Mouse (Mus musculus): ENCODE data around the gene Gnl1. TPM values are rescaled to one million over a fixed set of nuclear protein-coding genes. Genes with fewer than 3 reads are reported as not detected.
A peak's percentile ranks its signal among the peaks of the same experiment; 100 is the strongest.

Gnl1 gene
- total and polyA plus RNA-seq, 3 experiments, result 15.9 to 33.4 (median 24.3) TPM

DNA sequence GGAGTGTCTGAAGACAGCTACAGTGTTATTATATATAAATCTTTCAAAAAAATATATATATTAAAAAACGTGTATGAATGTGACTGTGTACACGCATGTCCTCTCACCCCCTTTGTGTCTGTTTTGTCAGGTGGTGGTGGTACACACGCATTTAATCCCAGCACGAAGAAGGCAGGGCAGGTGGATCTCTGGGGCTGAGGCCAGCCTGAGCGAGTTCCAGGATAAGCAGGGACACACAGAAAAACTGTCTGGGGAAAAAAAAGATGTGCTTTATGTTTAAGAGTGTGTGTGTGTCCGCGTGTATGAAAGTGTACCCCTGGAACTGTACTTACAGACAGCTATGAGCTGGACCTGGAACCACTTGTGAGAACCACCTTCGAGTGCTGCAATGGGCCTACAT, 25.0 kb upstream of the Gnl1 start:
- no peak overlapping the region for H3K4me3 ChIP-seq (replicated peaks in 1 of 3; ENCODE audit: low read depth in 2 of 3, low read length in 2 of 3, poor library complexity in 1 of 3)
- dilution Hi-C loops (cut with MboI; ENCODE audit: extremely low pct_ligation_motif_present, extremely low pct_unique_long_range_greater_than_20kb, low sequenced_read_pairs), result no loop called here
- no peaks in the 10 kb centered on the region for H3K79me2 ChIP-seq (replicated peaks; ENCODE audit: control insufficient read depth, extremely low read depth, insufficient read depth, poor library complexity, severe bottlenecking)
- H3K36me3 ChIP-seq (replicated peaks in 1 of 2; ENCODE audit: control insufficient read depth in 1 of 2, insufficient read depth in 1 of 2, low read length in 1 of 2), result peaks cover 41 to 49% of the 10 kb centered on the region in 2 experiments
- H3K9me3 ChIP-seq (replicated peaks; ENCODE audit: low read length), result no peaks in the 10 kb centered on the region
- TF ChIP-seq POLR2AphosphoS2 (IDR thresholded peaks at IDR 0.05; ENCODE audit: low read depth, low read length), result 0 out of 2 replicates have a peak, but pooled peaks have one; percentile 50
- TF ChIP-seq KAT2A (IDR thresholded peaks at IDR 0.05; ENCODE audit: insufficient replicate concordance, low read length), result no peak
- DNase-seq (ENCODE audit: extremely low read depth), result no peak
- H3K4me1 ChIP-seq (ENCODE audit: control insufficient read depth in 1 of 2, insufficient read depth in 2 of 2), result no peaks in the 10 kb centered on the region
- H3K27me3 ChIP-seq (replicated peaks), result no peaks in the 10 kb centered on the region
- H3K27ac ChIP-seq (ENCODE audit: insufficient read depth, low read depth), result no peak overlapping the region
- in situ Hi-C loops (cut with MboI; ENCODE audit: low pct_ligation_motif_present, low pct_unique_long_range_greater_than_20kb, low sequenced_read_pairs), result no loop called here
- no peak overlapping the region for H3K4me2 ChIP-seq (ENCODE audit: insufficient read depth, low read depth, poor library complexity, severe bottlenecking)
- H3K9ac ChIP-seq (ENCODE audit: insufficient read depth, low read depth), result no peak overlapping the region

DNA sequence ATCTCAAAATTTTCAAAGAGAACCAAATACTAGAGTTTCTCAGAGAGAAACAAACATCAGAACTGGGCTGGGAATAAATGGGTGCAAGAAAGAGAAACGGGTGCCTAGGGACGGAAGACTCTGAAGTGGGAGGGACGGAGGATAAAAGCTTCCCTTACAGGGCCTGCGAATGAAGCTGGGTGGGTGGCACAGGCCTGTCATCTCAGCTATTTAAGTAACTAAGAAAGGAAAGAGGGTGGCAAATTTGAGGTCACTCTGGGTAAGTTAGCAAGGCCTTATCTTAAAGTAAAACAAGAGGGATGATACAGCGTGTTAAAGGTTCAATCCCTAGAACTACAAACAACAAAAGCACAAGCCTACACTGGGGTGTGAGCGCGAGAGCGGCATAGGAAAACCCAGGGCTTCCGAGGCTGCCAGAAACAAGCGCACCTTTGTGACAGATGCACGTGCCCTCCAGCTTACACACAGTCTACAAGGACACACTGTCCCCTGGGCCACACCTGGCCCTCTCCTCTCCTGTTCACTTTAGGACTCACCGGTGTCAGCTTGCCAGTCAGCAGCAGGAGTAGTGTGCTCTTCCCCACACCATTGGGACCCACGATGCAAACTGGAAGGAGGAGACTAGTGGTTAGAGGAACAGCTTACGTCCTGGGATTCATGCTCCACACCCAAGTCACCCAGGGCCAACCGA, 21.0 kb upstream of the Gnl1 start:
- Histone ChIP-seq H3K27ac (ENCODE audit: insufficient read depth, low read depth) (no peak overlapping the region), H3K9ac (ENCODE audit: insufficient read depth, low read depth) (no peak overlapping the region), H3K4me1 (ENCODE audit: control insufficient read depth in 1 of 2, insufficient read depth in 2 of 2) (no peaks in the 10 kb centered on the region), H3K4me2 (ENCODE audit: insufficient read depth, low read depth, poor library complexity, severe bottlenecking) (no peak overlapping the region), H3K9me3 (replicated peaks; ENCODE audit: low read length) (no peaks in the 10 kb centered on the region), H3K27me3 (replicated peaks) (no peaks in the 10 kb centered on the region), H3K79me2 (replicated peaks; ENCODE audit: control insufficient read depth, extremely low read depth, insufficient read depth, poor library complexity, severe bottlenecking) (no peaks in the 10 kb centered on the region), H3K4me3 (replicated peaks in 1 of 3; ENCODE audit: low read depth in 2 of 3, low read length in 2 of 3, poor library complexity in 1 of 3) (no peak overlapping the region), H3K36me3 (replicated peaks in 1 of 2; ENCODE audit: control insufficient read depth in 1 of 2, insufficient read depth in 1 of 2, low read length in 1 of 2) (peaks cover 76 to 89% of the 10 kb centered on the region in 2 experiments)
- TF ChIP-seq NELFE (IDR thresholded peaks at IDR 0.05; ENCODE audit: low read depth, low read length) (no peak), ELF1 (IDR thresholded peaks at IDR 0.05; ENCODE audit: low read depth, low read length) (no peak), TCF12 (IDR thresholded peaks at IDR 0.05; ENCODE audit: low read depth, low read length) (no peak), POLR2A (IDR thresholded peaks at IDR 0.05; ENCODE audit: low read depth, low read length) (0 out of 2 replicates have a peak, but pooled peaks have one; percentile 9), TBP (conservative IDR thresholded peaks at IDR 0.05; ENCODE audit: low read depth, low read length) (no peak)
- DNase-seq (ENCODE audit: extremely low read depth), result no peak
- in situ Hi-C loops (cut with MboI; ENCODE audit: low pct_ligation_motif_present, low pct_unique_long_range_greater_than_20kb, low sequenced_read_pairs), result no loop called here
- dilution Hi-C loops (cut with MboI; ENCODE audit: extremely low pct_ligation_motif_present, extremely low pct_unique_long_range_greater_than_20kb, low sequenced_read_pairs), result no loop called here

DNA sequence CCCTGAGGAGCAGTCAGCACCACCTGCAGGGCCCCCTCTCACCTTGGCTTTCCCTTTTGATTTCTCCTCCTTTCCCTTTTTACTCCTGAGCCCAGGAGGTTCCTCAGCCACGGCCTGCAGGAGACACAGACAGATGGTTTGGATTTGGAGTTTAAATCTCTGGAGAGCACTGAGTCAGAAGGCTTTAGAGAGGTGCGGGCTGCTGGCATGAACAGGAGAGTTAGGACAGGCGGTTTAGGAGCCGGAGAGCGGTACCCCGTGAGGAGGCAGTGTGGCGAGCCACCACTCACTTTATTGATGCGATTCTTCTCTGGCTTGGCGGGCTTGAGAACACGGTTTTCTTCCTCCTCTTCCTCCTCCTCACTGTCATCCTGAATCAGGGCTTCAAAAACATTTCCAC, 16.4 kb upstream of the Gnl1 start:
- no peaks in the 10 kb centered on the region for H3K27me3 ChIP-seq (replicated peaks)
- peaks cover 28% of the 10 kb centered on the region for H3K79me2 ChIP-seq (replicated peaks; ENCODE audit: control insufficient read depth, extremely low read depth, insufficient read depth, poor library complexity, severe bottlenecking)
- H3K4me3 ChIP-seq (replicated peaks in 1 of 3; ENCODE audit: low read depth in 2 of 3, low read length in 2 of 3, poor library complexity in 1 of 3), result no peak overlapping the region
- H3K4me2 ChIP-seq (ENCODE audit: insufficient read depth, low read depth, poor library complexity, severe bottlenecking), result no peak overlapping the region
- H3K9me3 ChIP-seq (replicated peaks; ENCODE audit: low read length), result no peaks in the 10 kb centered on the region
- in situ Hi-C loops (cut with MboI; ENCODE audit: low pct_ligation_motif_present, low pct_unique_long_range_greater_than_20kb, low sequenced_read_pairs), result no loop called here
- no peak for DNase-seq (ENCODE audit: extremely low read depth)
- dilution Hi-C loops (cut with MboI; ENCODE audit: extremely low pct_ligation_motif_present, extremely low pct_unique_long_range_greater_than_20kb, low sequenced_read_pairs), result no loop called here
- peaks cover 2 to 15% of the 10 kb centered on the region in 2 experiments; a peak in 3 of 4 replicates for H3K4me1 ChIP-seq (ENCODE audit: control insufficient read depth in 1 of 2, insufficient read depth in 2 of 2)
- H3K27ac ChIP-seq (ENCODE audit: insufficient read depth, low read depth), result no peak overlapping the region
- peaks cover 64 to 93% of the 10 kb centered on the region in 2 experiments for H3K36me3 ChIP-seq (replicated peaks in 1 of 2; ENCODE audit: control insufficient read depth in 1 of 2, insufficient read depth in 1 of 2, low read length in 1 of 2)
- no peak overlapping the region for H3K9ac ChIP-seq (ENCODE audit: insufficient read depth, low read depth)
- no peak for TF ChIP-seq ELF1 (IDR thresholded peaks at IDR 0.05; ENCODE audit: low read depth, low read length)
- TF ChIP-seq ZC3H11A (IDR thresholded peaks at IDR 0.05; ENCODE audit: low read depth, low read length), result no peak
- no peak for TF ChIP-seq MXI1 (IDR thresholded peaks at IDR 0.05; ENCODE audit: low read depth, low read length)
- no peak for TF ChIP-seq ZKSCAN1 (IDR thresholded peaks at IDR 0.05; ENCODE audit: borderline replicate concordance, low read depth, low read length)
- no peak for TF ChIP-seq POLR2AphosphoS2 (IDR thresholded peaks at IDR 0.05; ENCODE audit: low read depth, low read length)
- TF ChIP-seq SMC3 (IDR thresholded peaks at IDR 0.05; ENCODE audit: low read depth, low read length), result no peak
- TF ChIP-seq PAX5 (IDR thresholded peaks at IDR 0.05; ENCODE audit: low read length), result no peak
- no peak for TF ChIP-seq ETS1 (conservative IDR thresholded peaks at IDR 0.05; ENCODE audit: low read depth, low read length)
- TF ChIP-seq MEF2A (IDR thresholded peaks at IDR 0.05; ENCODE audit: borderline replicate concordance, low read depth, low read length), result no peak
- no peak for TF ChIP-seq RCOR1 (conservative IDR thresholded peaks at IDR 0.05; ENCODE audit: low read depth, low read length)
- TF ChIP-seq UBTF (IDR thresholded peaks at IDR 0.05; ENCODE audit: low read depth, low read length), result no peak
